Mouse (Mus musculus): Measurements from ENCODE around the gene Ctnna3.
"Not testable (repeated sequence)": the region's sequence is repeated elsewhere in the genome, so short reads cannot be mapped to it uniquely, and the experiment has no call there.

Gene Ctnna3

GRCm38 (mm10) chr10:64661190-64661589 lies 1231.3 kb downstream of the Ctnna3 start:
- no peak for DNase-seq

GRCm38 (mm10) chr10:64671469-64671868 lies 1241.6 kb downstream of the Ctnna3 start:
- no peak for DNase-seq

GRCm38 (mm10) chr10:64675796-64676195 lies 1245.9 kb downstream of the Ctnna3 start:
- DNase-seq = peak; percentile 2

GRCm38 (mm10) chr10:64710017-64710416 lies 1280.1 kb downstream of the Ctnna3 start:
- DNase-seq = no peak

GRCm38 (mm10) chr10:64718036-64718435 lies 1288.1 kb downstream of the Ctnna3 start:
- DNase-seq = no peak

- DNase-seq = no peak
Measured at GRCm38 (mm10) chr10:64735692-64736091, 1305.8 kb downstream of the Ctnna3 start.

- no peak for DNase-seq
Measured at GRCm38 (mm10) chr10:64736616-64737015, 1306.7 kb downstream of the Ctnna3 start.

GRCm38 (mm10) chr10:64741721-64742120 lies 1311.8 kb downstream of the Ctnna3 start:
- not testable (repeated sequence) for DNase-seq

- not testable (repeated sequence) for DNase-seq
Measured at GRCm38 (mm10) chr10:64744099-64744498, 1314.2 kb downstream of the Ctnna3 start.

- DNase-seq = peak; percentile 2
Measured at GRCm38 (mm10) chr10:64748651-64749050, 1318.8 kb downstream of the Ctnna3 start.

- DNase-seq = peak; percentile 56
Measured at GRCm38 (mm10) chr10:64750791-64751190, 1320.9 kb downstream of the Ctnna3 start.

- DNase-seq = no peak
Measured at GRCm38 (mm10) chr10:64836315-64836714, 1406.4 kb downstream of the Ctnna3 start.

- DNase-seq = peak; percentile 19
Measured at GRCm38 (mm10) chr10:64861439-64861838, 1431.5 kb downstream of the Ctnna3 start.

- DNase-seq = no peak
Measured at GRCm38 (mm10) chr10:64870888-64871287, 1441.0 kb downstream of the Ctnna3 start.

GRCm38 (mm10) chr10:64876506-64876905 lies 1446.6 kb downstream of the Ctnna3 start:
- no peak for DNase-seq

GRCm38 (mm10) chr10:64879860-64880259 lies 1450.0 kb downstream of the Ctnna3 start:
- no peak for DNase-seq

- peak; percentile 96 for DNase-seq
Measured at GRCm38 (mm10) chr10:64886946-64887345, 1457.0 kb downstream of the Ctnna3 start.

- no peak for DNase-seq
Measured at GRCm38 (mm10) chr10:64892458-64892857, 1462.6 kb downstream of the Ctnna3 start.

- DNase-seq = no peak
Measured at GRCm38 (mm10) chr10:64898739-64899138, 1468.8 kb downstream of the Ctnna3 start.

- no peak for DNase-seq
Measured at GRCm38 (mm10) chr10:64901726-64902125, 1471.8 kb downstream of the Ctnna3 start.

- no peak for DNase-seq
Measured at GRCm38 (mm10) chr10:64940975-64941374, 1511.1 kb downstream of the Ctnna3 start.

GRCm38 (mm10) chr10:64958391-64958790 lies 1528.5 kb downstream of the Ctnna3 start:
- peak; percentile 36 for DNase-seq

GRCm38 (mm10) chr10:64992871-64993270 lies 1563.0 kb downstream of the Ctnna3 start:
- DNase-seq = no peak

GRCm38 (mm10) chr10:65013525-65013924 lies 1583.6 kb downstream of the Ctnna3 start:
- peak; percentile 19 for DNase-seq

- no peak for DNase-seq
Measured at GRCm38 (mm10) chr10:65022667-65023066, 1592.8 kb downstream of the Ctnna3 start.

- DNase-seq = not testable (repeated sequence)
Measured at GRCm38 (mm10) chr10:65033516-65033915, 1603.6 kb downstream of the Ctnna3 start.
